25 mouse cellular contexts compared by ENCODE assay signal in the genomic region with DNA sequence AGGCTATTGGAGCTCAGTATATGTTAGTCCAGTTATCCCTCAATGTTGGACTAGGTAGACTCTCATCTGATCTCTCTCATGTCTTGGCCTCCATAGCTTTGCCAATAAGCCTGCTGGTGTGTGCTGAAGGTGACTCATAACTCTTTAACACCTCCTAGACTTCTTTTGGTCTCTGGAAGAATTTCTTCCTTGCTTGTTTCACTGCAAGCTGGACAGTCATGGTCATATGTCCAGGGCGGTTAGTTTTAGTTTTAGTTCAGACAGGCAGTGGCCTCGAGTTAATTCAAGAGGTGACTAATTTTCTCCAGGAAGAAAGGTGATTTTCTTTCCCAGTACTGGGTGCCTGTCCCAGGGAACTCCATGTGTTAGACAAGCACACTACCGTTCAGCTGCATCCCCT. TPM values are rescaled to one million over a fixed set of nuclear protein-coding genes. Genes with fewer than 3 reads are reported as not detected.
A peak's percentile ranks its signal among the peaks of the same experiment; 100 is the strongest.
DNase-seq lines count a peak whose midpoint lies in the region; ATAC-seq and TF ChIP-seq lines count a peak whose summit lies in the region.
"Had no signal": no experiment of that assay in that cellular context is flagged by ENCODE, and none has a peak within 500 bp of the region (broad histone marks: within the 10 kb centered on the region; RNA-seq: fewer than 3 reads in every experiment).

No protein-coding gene starts in this region.

- H3K9ac ChIP-seq in embryonic facial prominence, embryonic 12.5 days, result no peak overlapping the region
- H3K9ac ChIP-seq in forebrain, embryonic 15.5 days (replicated peaks), result no peak overlapping the region
- H3K9ac ChIP-seq: embryonic facial prominence, embryonic 15.5 days; forebrain, embryonic 13.5 days; forebrain, postnatal 0 days; heart, embryonic 13.5 days; hindbrain, embryonic 12.5 days; hindbrain, embryonic 15.5 days had no signal

- H3K4me1 ChIP-seq in embryonic facial prominence, embryonic 12.5 days, result no peaks in the 10 kb centered on the region
- H3K4me1 ChIP-seq in embryonic facial prominence, embryonic 10.5 days, result no peaks in the 10 kb centered on the region
- H3K4me1 ChIP-seq in embryonic fibroblast, embryonic 13.5 days (ENCODE audit: control insufficient read depth, insufficient read depth, low read length), result peaks cover 19% of the 10 kb centered on the region
- no peaks in the 10 kb centered on the region for H3K4me1 ChIP-seq in forebrain, embryonic 15.5 days
- H3K4me1 ChIP-seq: forebrain, embryonic 10.5 days; forebrain, embryonic 13.5 days; heart, embryonic 10.5 days; hindbrain, embryonic 12.5 days; hindbrain, embryonic 15.5 days had no signal

- ATAC-seq in embryonic facial prominence, embryonic 12.5 days (ENCODE audit: insufficient number of reproducible peaks, insufficient read depth, low FRiP score, low TSS enrichment), result no peak
- ATAC-seq in forebrain, embryonic 15.5 days (replicated peaks), result no peak
- ATAC-seq: forebrain, embryonic 13.5 days; forebrain, postnatal 0 days had no signal

- no peaks in the 10 kb centered on the region for H3K36me3 ChIP-seq in embryonic facial prominence, embryonic 12.5 days
- no peaks in the 10 kb centered on the region for H3K36me3 ChIP-seq in embryonic facial prominence, embryonic 10.5 days (replicated peaks)
- H3K36me3 ChIP-seq in forebrain, embryonic 15.5 days, result no peaks in the 10 kb centered on the region
- H3K36me3 ChIP-seq: embryonic facial prominence, embryonic 15.5 days; forebrain, embryonic 10.5 days; heart, embryonic 10.5 days; heart, embryonic 13.5 days; hindbrain, embryonic 12.5 days; hindbrain, embryonic 15.5 days had no signal

- TF ChIP-seq CTCF in embryonic fibroblast, embryonic 13.5 days (IDR thresholded peaks at IDR 0.05; ENCODE audit: borderline replicate concordance, insufficient read depth, low read length), result no peak

- H3K4me2 ChIP-seq in embryonic facial prominence, embryonic 12.5 days (replicated peaks), result no peak overlapping the region
- no peak overlapping the region for H3K4me2 ChIP-seq in forebrain, embryonic 15.5 days (replicated peaks)
- H3K4me2 ChIP-seq: forebrain, embryonic 13.5 days; heart, embryonic 13.5 days; hindbrain, embryonic 12.5 days; hindbrain, embryonic 15.5 days had no signal

- 0 out of 2 replicates have a peak overlapping the region, but pooled peaks have one; percentile 11 for H3K27ac ChIP-seq in embryonic facial prominence, embryonic 12.5 days
- no peak overlapping the region for H3K27ac ChIP-seq in embryonic facial prominence, embryonic 10.5 days (replicated peaks)
- peak overlapping the region; percentile 25; the same call in 1 of the 2 replicates for H3K27ac ChIP-seq in embryonic fibroblast, embryonic 13.5 days (ENCODE audit: insufficient read depth, low read length)
- no peak overlapping the region for H3K27ac ChIP-seq in forebrain, embryonic 15.5 days (replicated peaks)
- H3K27ac ChIP-seq: embryonic facial prominence, embryonic 15.5 days; forebrain, embryonic 10.5 days; forebrain, embryonic 13.5 days; gastrocnemius, adult 2 months; heart, adult 2 months; heart, embryonic 10.5 days; heart, embryonic 13.5 days; hindbrain, embryonic 12.5 days; hindbrain, embryonic 15.5 days had no signal

- no peaks in the 10 kb centered on the region for H3K27me3 ChIP-seq in embryonic facial prominence, embryonic 12.5 days
- no peaks in the 10 kb centered on the region for H3K27me3 ChIP-seq in embryonic facial prominence, embryonic 10.5 days (replicated peaks; ENCODE audit: low read depth, poor library complexity, severe bottlenecking)
- H3K27me3 ChIP-seq in forebrain, embryonic 15.5 days, result no peaks in the 10 kb centered on the region
- H3K27me3 ChIP-seq: embryonic facial prominence, embryonic 15.5 days; forebrain, embryonic 13.5 days; heart, embryonic 13.5 days; hindbrain, embryonic 12.5 days; hindbrain, embryonic 15.5 days had no signal

- WGBS in embryonic facial prominence, embryonic 12.5 days, result 83% methylated on average over 3 of the region's 3 CpGs
- 90% methylated on average over 3 of the region's 3 CpGs for WGBS in embryonic facial prominence, embryonic 10.5 days
- WGBS in forebrain, embryonic 15.5 days, result 89% methylated on average over 3 of the region's 3 CpGs

- DNase-seq in embryonic facial prominence, embryonic 10.5 days (ENCODE audit: low spot score), result no peak
- DNase-seq in NIH3T3 (ENCODE audit: low read depth), result peak; percentile 32
- DNase-seq in gastrocnemius, postnatal 10 days, result no peak
- DNase-seq in B cell, adult 2 months, result no peak
- DNase-seq: adrenal gland, adult 2 months; cerebellum, adult 11 months; cerebellum, adult 2 months; cerebellum, adult 9-11 months; cerebellum, postnatal 25 days; forebrain, postnatal 0 days; gastrocnemius, adult 2 months; gastrocnemius, postnatal 25 days; heart, adult 2 months; kidney, adult 11 months had no signal

- H3K9me3 ChIP-seq in embryonic facial prominence, embryonic 12.5 days, result no peaks in the 10 kb centered on the region
- H3K9me3 ChIP-seq in embryonic facial prominence, embryonic 10.5 days, result no peaks in the 10 kb centered on the region
- no peaks in the 10 kb centered on the region for H3K9me3 ChIP-seq in forebrain, embryonic 15.5 days
- H3K9me3 ChIP-seq: embryonic facial prominence, embryonic 15.5 days; forebrain, embryonic 10.5 days; forebrain, embryonic 13.5 days; heart, embryonic 10.5 days; heart, embryonic 13.5 days; hindbrain, embryonic 12.5 days; hindbrain, embryonic 15.5 days had no signal

- H3K4me3 ChIP-seq in embryonic facial prominence, embryonic 12.5 days, result no peak overlapping the region
- H3K4me3 ChIP-seq in embryonic facial prominence, embryonic 10.5 days, result no peak overlapping the region
- no peak overlapping the region for H3K4me3 ChIP-seq in embryonic fibroblast, embryonic 13.5 days (ENCODE audit: insufficient read depth, low read length)
- H3K4me3 ChIP-seq in forebrain, embryonic 15.5 days, result no peak overlapping the region
- H3K4me3 ChIP-seq: embryonic facial prominence, embryonic 15.5 days; erythroblast, embryonic 14.5 days; forebrain, embryonic 10.5 days; forebrain, embryonic 13.5 days; gastrocnemius, adult 2 months; heart, adult 2 months; heart, embryonic 10.5 days; heart, embryonic 13.5 days; hindbrain, embryonic 12.5 days; hindbrain, embryonic 15.5 days had no signal

- TF ChIP-seq POLR2A in embryonic fibroblast, embryonic 13.5 days (IDR thresholded peaks at IDR 0.05; ENCODE audit: low read depth, low read length), result no peak

RNA-seq across cellular contexts. Expression of gene Eps8, which starts 33.4 kb away (rescaled TPM):
- polyA plus RNA-seq in embryonic facial prominence, embryonic 12.5 days (2016; fragmentation: Nextera tagmentation; extraction: Ambion mirVana), result 22.3 and 24.0 TPM in 2 replicates
- 7.4 and 8.2 TPM in 2 replicates for polyA plus RNA-seq in embryonic facial prominence, embryonic 10.5 days (2016; fragmentation: Nextera tagmentation; extraction: Ambion mirVana)
- polyA plus RNA-seq in embryonic fibroblast, embryonic 13.5 days (2011; ENCODE audit: insufficient read length, low read depth, missing spikeins), result 48.4 and 53.6 TPM in 2 replicates
- 10 to 100 TPM; 11.4 to 14.7 TPM for total RNA-seq in gastrocnemius, postnatal 10 days (2021)
- 12.6 and 14.2 TPM in 2 replicates for polyA plus RNA-seq in forebrain, embryonic 15.5 days (2015; fragmentation: Nextera tagmentation; extraction: Ambion mirVana)

RNA-seq across cellular contexts. Expression of gene Strap, which starts 46.8 kb away (rescaled TPM):
- polyA plus RNA-seq in embryonic facial prominence, embryonic 12.5 days (2016; fragmentation: Nextera tagmentation; extraction: Ambion mirVana), result 196 and 200 TPM in 2 replicates
- 221 and 223 TPM in 2 replicates for polyA plus RNA-seq in embryonic facial prominence, embryonic 10.5 days (2016; fragmentation: Nextera tagmentation; extraction: Ambion mirVana)
- 117 and 124 TPM in 2 replicates for polyA plus RNA-seq in embryonic fibroblast, embryonic 13.5 days (2011; ENCODE audit: insufficient read length, low read depth, missing spikeins)
- 10 to 100 TPM; 91.5 to 92.5 TPM for total RNA-seq in gastrocnemius, postnatal 10 days (2021)
- 181 and 182 TPM in 2 replicates for polyA plus RNA-seq in forebrain, embryonic 15.5 days (2015; fragmentation: Nextera tagmentation; extraction: Ambion mirVana)

Comparison
In these comparisons a context has a peak if more than half of its experiments do, and no peak if none do; other contexts are left out.
1. H3K27ac ChIP-seq: peak in embryonic facial prominence, embryonic 12.5 days (single experiment) and embryonic fibroblast, embryonic 13.5 days (single experiment); none in embryonic facial prominence, embryonic 10.5 days (single experiment) and forebrain, embryonic 15.5 days (single experiment).